In the genomic region with DNA sequence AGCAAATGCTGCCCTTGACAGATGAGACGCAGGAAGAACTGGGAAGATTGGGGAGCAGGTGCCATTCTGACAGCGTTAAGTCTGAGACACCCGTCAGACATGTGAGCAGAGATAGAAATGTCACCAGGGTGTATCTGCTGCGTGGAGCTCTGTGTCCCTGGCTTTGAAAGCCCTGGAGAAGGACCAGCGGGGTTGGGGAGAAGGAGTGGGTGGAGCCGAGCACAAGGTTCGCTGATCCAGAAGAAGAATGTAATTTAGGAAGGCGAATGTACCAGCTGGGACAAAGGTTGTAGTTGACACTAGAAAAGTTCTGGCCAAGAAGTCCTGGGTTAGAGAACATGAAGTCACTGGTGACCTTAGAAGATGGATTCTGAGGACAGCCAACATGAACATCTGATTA, we compare ENCODE assay signal across 17 mouse cellular contexts. TPM values are rescaled to one million over a fixed set of nuclear protein-coding genes. Genes with fewer than 3 reads are reported as not detected.
DNase-seq lines count a peak whose midpoint lies in the region; ATAC-seq lines count a peak whose summit lies in the region.
"Had no signal": no experiment of that assay in that cellular context is flagged by ENCODE, and none has a peak within 500 bp of the region (broad histone marks: within the 10 kb centered on the region; RNA-seq: fewer than 3 reads in every experiment).

No protein-coding gene starts in this region.

- H3K9me3 ChIP-seq in heart, embryonic 10.5 days, result no peaks in the 10 kb centered on the region
- H3K9me3 ChIP-seq: embryonic facial prominence, embryonic 12.5 days; forebrain, embryonic 10.5 days; limb, embryonic 13.5 days; midbrain, embryonic 10.5 days had no signal

- WGBS in heart, embryonic 10.5 days, result 34% methylated on average over 8 of the region's 8 CpGs

- 0 out of 2 replicates have a peak, but pooled peaks cover 3% of the 10 kb centered on the region for H3K27me3 ChIP-seq in heart, embryonic 10.5 days (ENCODE audit: insufficient read depth, poor library complexity, severe bottlenecking)
- H3K27me3 ChIP-seq: embryonic facial prominence, embryonic 12.5 days; limb, embryonic 13.5 days had no signal

- DNase-seq in heart, adult 11 months, result peak; percentile 97
- no peak for DNase-seq in heart, postnatal 4 days
- DNase-seq in layer of hippocampus, adult 9-11 months, result peak; percentile 2
- no peak for DNase-seq in layer of hippocampus, postnatal 14 days (ENCODE audit: low spot score in 2 of 2)
- DNase-seq in heart, embryonic 10.5 days (ENCODE audit: low spot score), result no peak
- peak; percentile 32 for DNase-seq in kidney, postnatal 14 days
- no peak for DNase-seq in spleen, postnatal 4 days (ENCODE audit: low spot score in 2 of 2)
- DNase-seq: cerebellum, postnatal 25 days; gastrocnemius, postnatal 10 days; right cerebral cortex, postnatal 4 days had no signal

- H3K4me3 ChIP-seq in heart, embryonic 10.5 days, result no peak overlapping the region
- H3K4me3 ChIP-seq: embryonic facial prominence, embryonic 12.5 days; forebrain, embryonic 10.5 days; limb, embryonic 13.5 days; midbrain, embryonic 10.5 days had no signal

- H3K36me3 ChIP-seq in heart, embryonic 10.5 days, result no peaks in the 10 kb centered on the region
- H3K36me3 ChIP-seq: embryonic facial prominence, embryonic 12.5 days; forebrain, embryonic 10.5 days; limb, embryonic 13.5 days; midbrain, embryonic 10.5 days had no signal

- H3K4me1 ChIP-seq in heart, embryonic 10.5 days, result peaks cover 54% of the 10 kb centered on the region
- H3K4me1 ChIP-seq: embryonic facial prominence, embryonic 12.5 days; limb, embryonic 13.5 days had no signal

- peak overlapping the region; percentile 69; the same call in 1 of the 2 replicates for H3K27ac ChIP-seq in heart, embryonic 10.5 days
- H3K27ac ChIP-seq: embryonic facial prominence, embryonic 12.5 days; forebrain, embryonic 10.5 days; limb, embryonic 13.5 days; midbrain, embryonic 10.5 days; stomach, postnatal 0 days had no signal

- ATAC-seq in megakaryocyte progenitor cell, adult 5-6 weeks (replicated peaks; ENCODE audit: poor library complexity), result no peak

RNA-seq across cellular contexts. Expression of gene Guca2b, which starts 7.4 kb away (rescaled TPM):
- under 1 TPM in 1 of 2 experiments, not detected in 1; 0.79 TPM for total RNA-seq in heart, postnatal 4 days (2021)
- total RNA-seq in layer of hippocampus, postnatal 14 days (2021), result not detected
- polyA plus RNA-seq in heart, embryonic 10.5 days (2016; fragmentation: Nextera tagmentation; extraction: Ambion mirVana), result not detected in 2 replicates
- not detected in 2 replicates for total RNA-seq in megakaryocyte progenitor cell, adult 5-6 weeks (2015)
- total RNA-seq in megakaryocyte progenitor cell, adult 5-6 weeks (2017), result not detected in 2 replicates
- total RNA-seq: gastrocnemius, postnatal 10 days; MEL had no signal
- polyA plus RNA-seq: embryonic facial prominence, embryonic 12.5 days; forebrain, embryonic 10.5 days; limb, embryonic 13.5 days; midbrain, embryonic 10.5 days had no signal

RNA-seq across cellular contexts. Expression of gene Guca2a, which starts 28.6 kb away (rescaled TPM):
- total RNA-seq in heart, postnatal 4 days (2021), result not detected
- not detected for total RNA-seq in layer of hippocampus, postnatal 14 days (2021)
- polyA plus RNA-seq in heart, embryonic 10.5 days (2016; fragmentation: Nextera tagmentation; extraction: Ambion mirVana), result 0.26 TPM in 1 of 2 replicates, not detected in the other
- not detected in 2 replicates for total RNA-seq in megakaryocyte progenitor cell, adult 5-6 weeks (2015)
- not detected in 2 replicates for total RNA-seq in megakaryocyte progenitor cell, adult 5-6 weeks (2017)
- total RNA-seq: gastrocnemius, postnatal 10 days; MEL had no signal
- polyA plus RNA-seq: embryonic facial prominence, embryonic 12.5 days; forebrain, embryonic 10.5 days; limb, embryonic 13.5 days; midbrain, embryonic 10.5 days had no signal

Comparison
In these comparisons a context has a peak if more than half of its experiments do, and no peak if none do; other contexts are left out.
1. DNase-seq: peak in heart, adult 11 months (single experiment), layer of hippocampus, adult 9-11 months (single experiment) and kidney, postnatal 14 days (single experiment); none in heart, postnatal 4 days (single experiment), layer of hippocampus, postnatal 14 days (0 of 2), heart, embryonic 10.5 days (single experiment) and spleen, postnatal 4 days (0 of 2).